In genomic region chr17:29841781-29842690, GRCm38 (mm10) we compare ENCODE assay signal across 8 mouse cellular contexts.
DNase-seq lines count a peak whose midpoint lies in the region; ATAC-seq and TF ChIP-seq lines count a peak whose summit lies in the region.

No protein-coding gene starts in this region.

- peaks cover 22% of the 10 kb centered on the region for H3K4me1 ChIP-seq in limb, embryonic 11.5 days (ENCODE audit: control insufficient read depth, insufficient read depth, low read length)
- H3K4me1 ChIP-seq in midbrain, embryonic 11.5 days (ENCODE audit: control insufficient read depth, insufficient read depth, low read length): peaks cover 17% of the 10 kb centered on the region
- H3K4me1 ChIP-seq in stomach, embryonic 14.5 days (ENCODE audit: control insufficient read depth, insufficient read depth, low read length): peaks cover 12% of the 10 kb centered on the region; the same call in 1 of the 2 replicates

- H3K36me3 ChIP-seq in limb, embryonic 11.5 days (ENCODE audit: control insufficient read depth, insufficient read depth, low read length): no peaks in the 10 kb centered on the region; the same call in 1 of the 2 replicates
- H3K36me3 ChIP-seq in midbrain, embryonic 11.5 days (ENCODE audit: control insufficient read depth, insufficient read depth, low read length): no peaks in the 10 kb centered on the region
- no peaks in the 10 kb centered on the region; the same call in 1 of the 2 replicates for H3K36me3 ChIP-seq in stomach, embryonic 14.5 days (ENCODE audit: control insufficient read depth, insufficient read depth, low read length)

- no peak for DNase-seq in layer of hippocampus, adult 2 months (ENCODE audit: low spot score in 2 of 2)
- DNase-seq in layer of hippocampus, postnatal 10 days (ENCODE audit: low spot score in 2 of 2): no peak
- DNase-seq in heart, postnatal 4 days: peak; percentile 55
- DNase-seq in limb, embryonic 11.5 days (ENCODE audit: low spot score): peak; percentile 67
- peak; percentile 92 for DNase-seq in midbrain, embryonic 11.5 days (ENCODE audit: low spot score, missing footprints)
- DNase-seq in right cerebral cortex, postnatal 25 days: no peak

- TF ChIP-seq CTCF in layer of hippocampus, adult 2 months (conservative IDR thresholded peaks at IDR 0.05): no peak

- H3K4me2 ChIP-seq in limb, embryonic 11.5 days (ENCODE audit: low read depth, severe bottlenecking): peak overlapping the region; percentile 93
- H3K4me2 ChIP-seq in midbrain, embryonic 11.5 days: peak overlapping the region; percentile 70
- peak overlapping the region; percentile 93 for H3K4me2 ChIP-seq in stomach, embryonic 14.5 days (replicated peaks; ENCODE audit: low read depth, low read length)

- no peaks in the 10 kb centered on the region for H3K9me3 ChIP-seq in limb, embryonic 11.5 days (ENCODE audit: control insufficient read depth, low read length)
- no peaks in the 10 kb centered on the region; the same call in 1 of the 2 replicates for H3K9me3 ChIP-seq in midbrain, embryonic 11.5 days (ENCODE audit: control insufficient read depth, low read length)
- H3K9me3 ChIP-seq in stomach, embryonic 14.5 days (ENCODE audit: control insufficient read depth, low read depth, low read length): no peaks in the 10 kb centered on the region

- ATAC-seq in erythroid progenitor cell, adult 5-6 weeks (replicated peaks; ENCODE audit: low FRiP score, poor library complexity, severe bottlenecking): 0 out of 2 replicates have a peak, but pooled peaks have one; percentile 33
- peak; percentile 55 for ATAC-seq in limb, embryonic 11.5 days (ENCODE audit: insufficient number of reproducible peaks, low FRiP score, low TSS enrichment, low read depth)
- peak; percentile 62 for ATAC-seq in midbrain, embryonic 11.5 days (ENCODE audit: low FRiP score)
- peak; percentile 78 for ATAC-seq in stomach, embryonic 14.5 days (ENCODE audit: insufficient number of reproducible peaks, insufficient read depth, low FRiP score, low read depth)

- H3K4me3 ChIP-seq in layer of hippocampus, adult 2 months: peak overlapping the region; percentile 34; the same call in 1 of the 2 replicates
- H3K4me3 ChIP-seq in limb, embryonic 11.5 days (ENCODE audit: low read depth, low read length): peak overlapping the region; percentile 48
- H3K4me3 ChIP-seq in midbrain, embryonic 11.5 days (ENCODE audit: low read depth, low read length): peak overlapping the region; percentile 34
- peak overlapping the region; percentile 43 for H3K4me3 ChIP-seq in stomach, embryonic 14.5 days (ENCODE audit: low read depth, low read length)

- peak overlapping the region; percentile 47 for H3K9ac ChIP-seq in limb, embryonic 11.5 days (ENCODE audit: low read length)
- peak overlapping the region; percentile 49; the same call in 1 of the 2 replicates for H3K9ac ChIP-seq in midbrain, embryonic 11.5 days (ENCODE audit: low read length)
- H3K9ac ChIP-seq in stomach, embryonic 14.5 days (replicated peaks; ENCODE audit: low read depth, low read length): peak overlapping the region; percentile 38; the same call in 1 of the 2 replicates

- WGBS in limb, embryonic 11.5 days: 4% methylated on average over 44 of the region's 46 CpGs
- WGBS in midbrain, embryonic 11.5 days: 5% methylated on average over 42 of the region's 46 CpGs
- WGBS in stomach, embryonic 14.5 days: 6% methylated on average over 46 of the region's 46 CpGs

- no peak overlapping the region for H3K27ac ChIP-seq in layer of hippocampus, adult 2 months
- H3K27ac ChIP-seq in limb, embryonic 11.5 days (replicated peaks; ENCODE audit: low read depth, low read length): no peak overlapping the region
- no peak overlapping the region for H3K27ac ChIP-seq in midbrain, embryonic 11.5 days (ENCODE audit: low read depth, low read length)
- H3K27ac ChIP-seq in stomach, embryonic 14.5 days (ENCODE audit: low read length): no peak overlapping the region

- H3K27me3 ChIP-seq in limb, embryonic 11.5 days (ENCODE audit: control insufficient read depth, insufficient read depth, low read length): no peaks in the 10 kb centered on the region
- H3K27me3 ChIP-seq in midbrain, embryonic 11.5 days (ENCODE audit: control insufficient read depth, insufficient read depth, low read length): no peaks in the 10 kb centered on the region
- H3K27me3 ChIP-seq in stomach, embryonic 14.5 days (ENCODE audit: control insufficient read depth, insufficient read depth, low read length): no peaks in the 10 kb centered on the region

Comparison
In these comparisons a context has a peak if more than half of its experiments do, and no peak if none do; other contexts are left out.
1. DNase-seq: peak in heart, postnatal 4 days (single experiment), limb, embryonic 11.5 days (single experiment) and midbrain, embryonic 11.5 days (single experiment); none in layer of hippocampus, adult 2 months (0 of 2), layer of hippocampus, postnatal 10 days (0 of 2) and right cerebral cortex, postnatal 25 days (single experiment).
2. Peak in every context shown above with its lines, with median percentiles within 50 percentile points of each other: H3K4me3 ChIP-seq, ATAC-seq, H3K4me2 ChIP-seq and H3K9ac ChIP-seq.